Mouse (Mus musculus) layer of hippocampus, adult 2 months (tissue): ENCODE results near the gene Tbc1d10a. TPM values are rescaled to one million over a fixed set of nuclear protein-coding genes. Genes with fewer than 3 reads are reported as not detected.

Source experiments
- DNase-seq, 2 experiments: peaks; one replicate each; pipeline ENCODE4 v3.0.0; 2022; ENCODE audit warnings: low spot score in 2 of 2
- H3K27ac ChIP-seq: fragments of 200-600 bp; 2 replicates; pipeline ENCODE4 v1.8.1; 2022
- H3K4me3 ChIP-seq: fragments of 200-600 bp; 2 replicates; pipeline ENCODE4 v1.8.1; 2022; ENCODE audit warnings: mild to moderate bottlenecking
- CTCF ChIP-seq: fragments of 200-600 bp; conservative IDR thresholded peaks from 2 replicates; pipeline ENCODE4 v1.8.1; 2022; ENCODE audit warnings: antibody characterized with exemption, mild to moderate bottlenecking, moderate library complexity
- microRNA-seq, 2 experiments: library from miRNA; unstranded; fragments of <30 nt; microRNA quantifications; one replicate each; pipeline ENCODE4 v1.2.0; 2021
- total RNA-seq, 2 experiments: library from RNA; stranded (reverse); gene quantifications; 2 replicates each; pipeline ENCODE4 v1.2.3; 2021

Gene Tbc1d10a
- total RNA-seq, 2 experiments from 2014 or later = 27.3 to 29.4 TPM

- Histone ChIP-seq H3K27ac (no peak overlapping the region), H3K4me3 (no peak overlapping the region)
- no peak for TF ChIP-seq CTCF
- no peak for DNase-seq
Observed at GRCm38 (mm10) chr11:4257756-4258155, 71.2 kb downstream of the Tbc1d10a start.

- peak; percentile 57 to 87 for DNase-seq
- Histone ChIP-seq H3K4me3 (peak overlapping the region; percentile 42; the same call in 1 of the 2 replicates), H3K27ac (no peak overlapping the region)
- peak; percentile 95; the same call in 1 of the 2 replicates for TF ChIP-seq CTCF
Observed at GRCm38 (mm10) chr11:4258657-4259082, 72.1 kb downstream of the Tbc1d10a start.

- TF ChIP-seq CTCF = no peak
- H3K27ac ChIP-seq = no peak overlapping the region
- H3K4me3 ChIP-seq = no peak overlapping the region; the same call in 1 of the 2 replicates
- peak; percentile 10 to 36 for DNase-seq
Observed at GRCm38 (mm10) chr11:4260463-4261187, 74.0 kb downstream of the Tbc1d10a start.

- peak; percentile 16 to 50 for DNase-seq
Observed at GRCm38 (mm10) chr11:4261188-4261494, 74.6 kb downstream of the Tbc1d10a start.

GRCm38 (mm10) chr11:4261969-4262368 lies 75.4 kb downstream of the Tbc1d10a start:
- no peak overlapping the region for H3K4me3 ChIP-seq
- DNase-seq = no peak
- H3K27ac ChIP-seq = no peak overlapping the region
- TF ChIP-seq CTCF = peak; percentile 56

More at GRCm38 (mm10) chr11:4261188-4261494, 74.6 kb downstream of the Tbc1d10a start:
- TF ChIP-seq CTCF = peak; percentile 73
- Histone ChIP-seq H3K4me3 (no peak overlapping the region), H3K27ac (peak overlapping the region; percentile 19; the same call in 1 of the 2 replicates)

- no peak overlapping the region for H3K4me3 ChIP-seq
- no peak overlapping the region for H3K27ac ChIP-seq
- no peak for TF ChIP-seq CTCF
- no peak for DNase-seq
Observed at GRCm38 (mm10) chr11:4262847-4263246, 76.3 kb downstream of the Tbc1d10a start.

- TF ChIP-seq CTCF = no peak
- no peak overlapping the region for H3K27ac ChIP-seq
- DNase-seq = no peak
- H3K4me3 ChIP-seq = no peak overlapping the region
Observed at GRCm38 (mm10) chr11:4263296-4263695, 76.7 kb downstream of the Tbc1d10a start.

- Histone ChIP-seq H3K4me3 (no peak overlapping the region), H3K27ac (no peak overlapping the region)
- DNase-seq = no peak
- no peak for TF ChIP-seq CTCF
Observed at GRCm38 (mm10) chr11:4264066-4264465, 77.5 kb downstream of the Tbc1d10a start.

Small RNA genes lying within 50 kb of the gene (microRNA-seq; reads per million reads assigned to microRNA genes)
- gene Mir3060 = 1.5 to 3.2 reads per million in 2 experiments

Other genes with a start within 250 kb of the Tbc1d10a start
- 10 to 100 TPM; 34.8 to 40.5 TPM for gene Pes1, start 222.8 kb upstream of the Tbc1d10a start, total RNA-seq
- not detected for gene 4930556J24Rik, start 210.0 kb upstream of the Tbc1d10a start, total RNA-seq
- 1 to 10 TPM; 8.5 to 9.8 TPM for gene Gal3st1, start 203.2 kb upstream of the Tbc1d10a start, total RNA-seq
- under 1 TPM; 0.17 to 0.64 TPM for gene Sec14l4, start 155.3 kb upstream of the Tbc1d10a start, total RNA-seq
- gene Sec14l3, start 121.9 kb upstream of the Tbc1d10a start, total RNA-seq = 1 to 10 TPM; 1.3 to 2.6 TPM
- 100 to 1,000 TPM; 115 to 119 TPM for gene Mtfp1, start 91.3 kb upstream of the Tbc1d10a start, total RNA-seq
- gene Sec14l2, start 63.4 kb upstream of the Tbc1d10a start, total RNA-seq = 10 to 100 TPM; 62.8 to 67.6 TPM
- gene Rnf215, start 51.6 kb upstream of the Tbc1d10a start, total RNA-seq = 10 to 100 TPM; 33.8 to 35.6 TPM
- gene Ccdc157, start 26.5 kb upstream of the Tbc1d10a start, total RNA-seq = 10 to 100 TPM; 12.2 to 12.8 TPM
- 10 to 100 TPM; 72.3 to 74.1 TPM for gene Sf3a1, start 26.4 kb upstream of the Tbc1d10a start, total RNA-seq
- 1 to 10 TPM; 5.3 to 5.8 TPM for gene Castor1, start 31.4 kb downstream of the Tbc1d10a start, total RNA-seq
- gene Osm, start 49.6 kb downstream of the Tbc1d10a start, total RNA-seq = under 1 TPM; 0.15 to 0.20 TPM
- 1 to 10 TPM in 1 of 2 experiments, under 1 TPM in 1; 0.92 to 1.7 TPM for gene Lif, start 70.8 kb downstream of the Tbc1d10a start, total RNA-seq